Mouse (Mus musculus) forebrain, embryonic 11.5 days (tissue): Measurements from ENCODE around the gene Magel2. TPM values are rescaled to one million over a fixed set of nuclear protein-coding genes. Genes with fewer than 3 reads are reported as not detected.

Experiments used
- ATAC-seq: fragments of 200-750 bp; cut with Nextera tagmentation; replicated peaks from 2 replicates; pipeline ENCODE4 v1.8.0; 2017; ENCODE audit warnings: moderate TSS enrichment; ENCODE audit not compliant: low FRiP score
- DNase-seq: peaks from one replicate; pipeline ENCODE4 v3.0.0-alpha.2; 2017; ENCODE audit warnings: low spot score
- H3K27ac ChIP-seq: fragments of 300-500 bp; sonication (generic); 2 replicates; pipeline ENCODE4 v1.5.1; 2014; ENCODE audit warnings: low read depth, low read length
- H3K27me3 ChIP-seq: fragments of 300-500 bp; sonication (generic); 2 replicates; pipeline ENCODE4 v1.6.1; 2014; ENCODE audit warnings: mild to moderate bottlenecking, low read length, mixed read lengths; ENCODE audit not compliant: control insufficient read depth, insufficient read depth
- H3K36me3 ChIP-seq: fragments of 300-500 bp; sonication (generic); 2 replicates; pipeline ENCODE4 v1.6.1; 2014; ENCODE audit warnings: mild to moderate bottlenecking, low read length, moderate library complexity, mixed read lengths; ENCODE audit not compliant: control insufficient read depth, insufficient read depth
- H3K4me1 ChIP-seq: fragments of 300-500 bp; sonication (generic); replicated peaks from 2 replicates; pipeline ENCODE4 v1.6.1; 2014; ENCODE audit warnings: low read length, mixed read lengths; ENCODE audit not compliant: control insufficient read depth, insufficient read depth
- H3K4me2 ChIP-seq: fragments of 300-500 bp; sonication (generic); 2 replicates; pipeline ENCODE4 v1.6.1; 2014; ENCODE audit warnings: low read depth, mild to moderate bottlenecking, low read length, moderate library complexity, mixed read lengths; ENCODE audit not compliant: severe bottlenecking
- H3K4me3 ChIP-seq: fragments of 300-500 bp; sonication (generic); 2 replicates; pipeline ENCODE4 v1.5.1; 2014; ENCODE audit warnings: low read depth, low read length
- H3K9ac ChIP-seq: fragments of 300-500 bp; sonication (generic); 2 replicates; pipeline ENCODE4 v1.6.1; 2014; ENCODE audit warnings: low read length
- H3K9me3 ChIP-seq: fragments of 300-500 bp; sonication (generic); 2 replicates; pipeline ENCODE4 v1.6.1; 2016; ENCODE audit warnings: low read length, mixed read lengths; ENCODE audit not compliant: control insufficient read depth
- WGBS: fragments of 180-500 bp; shearing (Covaris S2); extraction: QIAGEN DNeasy Blood & Tissue Kit; methylation state at CpG from one replicate; pipeline ENCODE4 v1.1.7; 2014; 5-methylcytosine and 5-hydroxymethylcytosine counted together
- polyA plus RNA-seq: library from polyadenylated mRNA; unstranded; fragments of >200 nt; fragmentation: Nextera tagmentation; extraction: Ambion mirVana; gene quantifications from 2 replicates; pipeline ENCODE4 v1.2.1, GENCODE M21; 2014

Gene Magel2
- polyA plus RNA-seq, 1 experiment from 2014 or later = 13.9 TPM

- Histone ChIP-seq H3K27ac (no peak overlapping the region), H3K9me3 (no peaks in the 10 kb centered on the region; the same call in 1 of the 2 replicates), H3K9ac (no peak overlapping the region), H3K4me2 (no peak overlapping the region), H3K27me3 (no peaks in the 10 kb centered on the region), H3K4me1 (0 out of 2 replicates have a peak, but pooled peaks cover 2% of the 10 kb centered on the region), H3K4me3 (no peak overlapping the region), H3K36me3 (no peaks in the 10 kb centered on the region)
- ATAC-seq (no peak), DNase-seq (no peak)
- WGBS = 37% methylated on average over 4 of the region's 4 CpGs
Observed at GRCm38 (mm10) chr7:62375658-62376057, 1.2 kb upstream of the Magel2 start.

- ATAC-seq (peak; percentile 56), DNase-seq (no peak)
- H3K9me3 ChIP-seq = no peaks in the 10 kb centered on the region; the same call in 1 of the 2 replicates
- H3K27me3 ChIP-seq = no peaks in the 10 kb centered on the region
- H3K9ac ChIP-seq = peak overlapping the region; percentile 61
- 31% methylated on average over 14 of the region's 14 CpGs for WGBS
- peak overlapping the region; percentile 68 for H3K4me2 ChIP-seq
- H3K4me1 ChIP-seq = 0 out of 2 replicates have a peak, but pooled peaks cover 2% of the 10 kb centered on the region
- peak overlapping the region; percentile 43 for H3K4me3 ChIP-seq
- peak overlapping the region; percentile 53 for H3K27ac ChIP-seq
- no peaks in the 10 kb centered on the region for H3K36me3 ChIP-seq
Observed at GRCm38 (mm10) chr7:62377313-62377712, 503 bp downstream of the Magel2 start.

GRCm38 (mm10) chr7:62378529-62378928, 1.7 kb downstream of the Magel2 start:
- Histone ChIP-seq H3K4me2 (peak overlapping the region; percentile 68; the same call in 1 of the 2 replicates), H3K4me1 (0 out of 2 replicates have a peak, but pooled peaks cover 2% of the 10 kb centered on the region), H3K9ac (no peak overlapping the region), H3K36me3 (no peaks in the 10 kb centered on the region), H3K27ac (no peak overlapping the region), H3K27me3 (no peaks in the 10 kb centered on the region), H3K4me3 (no peak overlapping the region), H3K9me3 (no peaks in the 10 kb centered on the region; the same call in 1 of the 2 replicates)
- WGBS = 89% methylated on average over 9 of the region's 9 CpGs
- ATAC-seq (no peak), DNase-seq (peak; percentile 51)

- H3K27me3 ChIP-seq = no peaks in the 10 kb centered on the region
- H3K4me3 ChIP-seq = no peak overlapping the region
- H3K9ac ChIP-seq = no peak overlapping the region
- WGBS = 5% methylated on average over 2 of the region's 2 CpGs
- H3K9me3 ChIP-seq = no peaks in the 10 kb centered on the region; the same call in 1 of the 2 replicates
- ATAC-seq (no peak; the same call in 1 of the 2 replicates), DNase-seq (peak; percentile 55)
- 0 out of 2 replicates have a peak, but pooled peaks cover 2% of the 10 kb centered on the region for H3K4me1 ChIP-seq
- H3K36me3 ChIP-seq = no peaks in the 10 kb centered on the region
- no peak overlapping the region for H3K4me2 ChIP-seq
- no peak overlapping the region for H3K27ac ChIP-seq
Observed at GRCm38 (mm10) chr7:62382391-62382790, 5.6 kb downstream of the Magel2 start.

- no peak for DNase-seq
- WGBS = 53% methylated on average over 4 of the region's 4 CpGs
- ATAC-seq = no peak
Observed at GRCm38 (mm10) chr7:62388291-62388690, 11.5 kb downstream of the Magel2 start.

GRCm38 (mm10) chr7:62392202-62392601, 15.4 kb downstream of the Magel2 start:
- DNase-seq (no peak), ATAC-seq (peak; percentile 60)
- no peaks in the 10 kb centered on the region for H3K36me3 ChIP-seq
- H3K4me3 ChIP-seq = no peak overlapping the region
- no peak overlapping the region for H3K4me2 ChIP-seq
- 0 out of 2 replicates have a peak overlapping the region, but pooled peaks have one; percentile 15 for H3K27ac ChIP-seq
- no peaks in the 10 kb centered on the region; the same call in 1 of the 2 replicates for H3K9me3 ChIP-seq
- peaks cover 3% of the 10 kb centered on the region; the same call in 1 of the 2 replicates for H3K4me1 ChIP-seq
- no peak overlapping the region for H3K9ac ChIP-seq
- 42% methylated on average over 1 of the region's 1 CpGs for WGBS
- H3K27me3 ChIP-seq = no peaks in the 10 kb centered on the region

More at GRCm38 (mm10) chr7:62388291-62388690, 11.5 kb downstream of the Magel2 start:
- Histone ChIP-seq H3K36me3 (no peaks in the 10 kb centered on the region), H3K27me3 (no peaks in the 10 kb centered on the region), H3K9ac (no peak overlapping the region), H3K9me3 (no peaks in the 10 kb centered on the region; the same call in 1 of the 2 replicates), H3K4me1 (peaks cover 3% of the 10 kb centered on the region; the same call in 1 of the 2 replicates), H3K27ac (no peak overlapping the region), H3K4me3 (no peak overlapping the region), H3K4me2 (no peak overlapping the region)

- Histone ChIP-seq H3K36me3 (no peaks in the 10 kb centered on the region), H3K4me2 (peak overlapping the region; percentile 52), H3K9me3 (no peaks in the 10 kb centered on the region), H3K27me3 (no peaks in the 10 kb centered on the region), H3K9ac (peak overlapping the region; percentile 35), H3K4me1 (peaks cover 4% of the 10 kb centered on the region; the same call in 1 of the 2 replicates), H3K4me3 (peak overlapping the region; percentile 21), H3K27ac (peak overlapping the region; percentile 43; the same call in 1 of the 2 replicates)
- ATAC-seq (peak; percentile 76), DNase-seq (peak; percentile 70)
- 32% methylated on average over 19 of the region's 19 CpGs for WGBS
Observed at GRCm38 (mm10) chr7:62406573-62407050, 29.8 kb downstream of the Magel2 start.

- DNase-seq (no peak), ATAC-seq (peak; percentile 58; the same call in 1 of the 2 replicates)
- 34% methylated on average over 3 of the region's 3 CpGs for WGBS
- H3K4me3 ChIP-seq = no peak overlapping the region
- H3K9me3 ChIP-seq = no peaks in the 10 kb centered on the region
- H3K36me3 ChIP-seq = no peaks in the 10 kb centered on the region
- H3K27ac ChIP-seq = peak overlapping the region; percentile 71; the same call in 1 of the 2 replicates
- no peaks in the 10 kb centered on the region for H3K27me3 ChIP-seq
- peak overlapping the region; percentile 15; the same call in 1 of the 2 replicates for H3K4me2 ChIP-seq
- peaks cover 4% of the 10 kb centered on the region; the same call in 1 of the 2 replicates for H3K4me1 ChIP-seq
- no peak overlapping the region for H3K9ac ChIP-seq
Observed at GRCm38 (mm10) chr7:62407803-62408202, 31.0 kb downstream of the Magel2 start.
